Mouse (Mus musculus): ENCODE results near the gene Nsun7.

The Nsun7 gene

GRCm38 (mm10) chr5:66274417-66274816, 14.7 kb downstream of the Nsun7 start:
- DNase-seq (ENCODE audit: extremely low read depth, insufficient read length, low spot score), result no peak

- no peak for DNase-seq (ENCODE audit: extremely low read depth, insufficient read length, low spot score)
Measured at GRCm38 (mm10) chr5:66279650-66280049, 20.0 kb downstream of the Nsun7 start.

GRCm38 (mm10) chr5:66280742-66281141, 21.0 kb downstream of the Nsun7 start:
- no peak for DNase-seq (ENCODE audit: extremely low read depth, insufficient read length, low spot score)

GRCm38 (mm10) chr5:66294106-66294625, 34.5 kb downstream of the Nsun7 start:
- DNase-seq (ENCODE audit: extremely low read depth, insufficient read length, low spot score), result no peak

- no peak for DNase-seq (ENCODE audit: extremely low read depth, insufficient read length, low spot score)
Measured at GRCm38 (mm10) chr5:66294952-66295351, 35.3 kb downstream of the Nsun7 start.

GRCm38 (mm10) chr5:66296116-66296515, 36.4 kb downstream of the Nsun7 start:
- DNase-seq (ENCODE audit: extremely low read depth, insufficient read length, low spot score), result no peak

GRCm38 (mm10) chr5:66298856-66299255, 39.2 kb downstream of the Nsun7 start:
- no peak for DNase-seq (ENCODE audit: extremely low read depth, insufficient read length, low spot score)

GRCm38 (mm10) chr5:66300576-66300975, 40.9 kb downstream of the Nsun7 start:
- DNase-seq (ENCODE audit: extremely low read depth, insufficient read length, low spot score), result no peak

GRCm38 (mm10) chr5:66302085-66302815, 42.6 kb downstream of the Nsun7 start:
- no peak for DNase-seq (ENCODE audit: extremely low read depth, insufficient read length, low spot score)

- DNase-seq (ENCODE audit: extremely low read depth, insufficient read length, low spot score), result no peak
Measured at GRCm38 (mm10) chr5:66302873-66303272, 43.2 kb downstream of the Nsun7 start.

- no peak for DNase-seq (ENCODE audit: extremely low read depth, insufficient read length, low spot score)
Measured at GRCm38 (mm10) chr5:66304300-66305067, 44.8 kb downstream of the Nsun7 start.

- no peak for DNase-seq (ENCODE audit: extremely low read depth, insufficient read length, low spot score)
Measured at GRCm38 (mm10) chr5:66305511-66305910, 45.8 kb downstream of the Nsun7 start.

GRCm38 (mm10) chr5:66310328-66310727, 50.6 kb downstream of the Nsun7 start:
- no peak for DNase-seq (ENCODE audit: extremely low read depth, insufficient read length, low spot score)

- DNase-seq (ENCODE audit: extremely low read depth, insufficient read length, low spot score), result no peak
Measured at GRCm38 (mm10) chr5:66310806-66311205, 51.1 kb downstream of the Nsun7 start.

- DNase-seq (ENCODE audit: extremely low read depth, insufficient read length, low spot score), result no peak
Measured at GRCm38 (mm10) chr5:66315791-66316190, 56.1 kb downstream of the Nsun7 start.

GRCm38 (mm10) chr5:66319341-66319740, 59.6 kb downstream of the Nsun7 start:
- no peak for DNase-seq (ENCODE audit: extremely low read depth, insufficient read length, low spot score)

- DNase-seq (ENCODE audit: extremely low read depth, insufficient read length, low spot score), result no peak
Measured at GRCm38 (mm10) chr5:66319827-66320404, 60.2 kb downstream of the Nsun7 start.

GRCm38 (mm10) chr5:66323131-66323530, 63.4 kb downstream of the Nsun7 start:
- no peak for DNase-seq (ENCODE audit: extremely low read depth, insufficient read length, low spot score)

- no peak for DNase-seq (ENCODE audit: extremely low read depth, insufficient read length, low spot score)
Measured at GRCm38 (mm10) chr5:66323603-66324002, 63.9 kb downstream of the Nsun7 start.

GRCm38 (mm10) chr5:66326395-66326794, 66.7 kb downstream of the Nsun7 start:
- DNase-seq (ENCODE audit: extremely low read depth, insufficient read length, low spot score), result peak; percentile 24

GRCm38 (mm10) chr5:66327949-66328726, 68.4 kb downstream of the Nsun7 start:
- DNase-seq (ENCODE audit: extremely low read depth, insufficient read length, low spot score), result no peak

All from 3134 (cell line).